Mouse (Mus musculus): ENCODE measurements around the gene Pnp.
"Not testable (repeated sequence)": the region's sequence is repeated elsewhere in the genome, so short reads cannot be mapped to it uniquely, and the experiment has no call there.

Gene Pnp

GRCm38 (mm10) chr14:50931493-50932020 is 675 bp downstream of the Pnp start:
- no peak for DNase-seq

- no peak for DNase-seq
These were observed 5.8 kb downstream of the Pnp start for GRCm38 (mm10) chr14:50936649-50937048.

GRCm38 (mm10) chr14:50938119-50938908 is 7.4 kb downstream of the Pnp start:
- no peak for DNase-seq

- no peak for DNase-seq
These were observed 8.1 kb downstream of the Pnp start for GRCm38 (mm10) chr14:50938940-50939339.

- DNase-seq = peak; percentile 96
These were observed 13.2 kb downstream of the Pnp start, which contains the start of gene Gm49342 for GRCm38 (mm10) chr14:50943932-50944667. Gm49342 (plus strand) TSS chr14:50944517.

- DNase-seq = not testable (repeated sequence)
These were observed 13.8 kb downstream of the Pnp start for GRCm38 (mm10) chr14:50944668-50945033.

- not testable (repeated sequence) for DNase-seq
These were observed 14.2 kb downstream of the Pnp start for GRCm38 (mm10) chr14:50945081-50945480.

GRCm38 (mm10) chr14:50945526-50945925 is 14.6 kb downstream of the Pnp start:
- not testable (repeated sequence) for DNase-seq

- DNase-seq = no peak
These were observed 24.6 kb downstream of the Pnp start for GRCm38 (mm10) chr14:50955487-50955886.

- DNase-seq = peak; percentile 54
These were observed 25.1 kb downstream of the Pnp start, which contains the start of gene Pnp2 for GRCm38 (mm10) chr14:50955942-50956508. Pnp2 (plus strand) TSS chr14:50955992.

GRCm38 (mm10) chr14:50956724-50957123 is 25.8 kb downstream of the Pnp start:
- not testable (repeated sequence) for DNase-seq

GRCm38 (mm10) chr14:50957146-50957545 is 26.3 kb downstream of the Pnp start:
- not testable (repeated sequence) for DNase-seq

- DNase-seq = not testable (repeated sequence)
These were observed 27.6 kb downstream of the Pnp start for GRCm38 (mm10) chr14:50958289-50958995.

- DNase-seq = peak; percentile 72
These were observed 37.5 kb downstream of the Pnp start for GRCm38 (mm10) chr14:50968216-50968980.

GRCm38 (mm10) chr14:50969041-50969440 is 38.2 kb downstream of the Pnp start:
- peak; percentile 45 for DNase-seq

- peak; percentile 47 for DNase-seq
These were observed 39.0 kb downstream of the Pnp start for GRCm38 (mm10) chr14:50969558-50970544.

GRCm38 (mm10) chr14:50970822-50971221 is 39.9 kb downstream of the Pnp start:
- no peak for DNase-seq

GRCm38 (mm10) chr14:50973054-50973453 is 42.2 kb downstream of the Pnp start:
- DNase-seq = not testable (repeated sequence)

- DNase-seq = no peak
These were observed 42.8 kb downstream of the Pnp start for GRCm38 (mm10) chr14:50973700-50974099.

GRCm38 (mm10) chr14:50975001-50975400 is 44.1 kb downstream of the Pnp start:
- DNase-seq = no peak

GRCm38 (mm10) chr14:50976674-50977073 is 45.8 kb downstream of the Pnp start:
- DNase-seq = no peak
